In the genomic region with DNA sequence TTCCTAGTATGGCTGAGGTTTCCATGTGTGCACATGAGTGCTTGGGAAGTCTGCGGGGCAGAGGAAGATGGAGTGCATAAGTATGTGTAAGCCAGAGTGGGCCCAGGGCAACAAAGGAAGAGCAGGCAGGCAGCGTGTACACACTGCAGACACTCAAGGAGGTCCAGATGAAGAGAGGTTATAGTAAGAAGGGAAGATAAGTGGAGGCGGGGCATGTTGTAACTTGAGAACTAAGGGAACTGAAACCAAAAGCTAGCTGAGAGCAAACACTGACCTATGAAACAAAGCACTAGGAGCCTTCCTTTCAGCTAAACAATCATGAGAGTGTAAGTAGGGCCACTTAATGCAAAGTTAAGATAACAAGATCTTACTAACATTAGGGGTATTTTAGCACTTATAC, we compare ENCODE assay signal across 13 mouse cellular contexts.
DNase-seq lines count a peak whose midpoint lies in the region; ATAC-seq and TF ChIP-seq lines count a peak whose summit lies in the region.
"Had no signal": no experiment of that assay in that cellular context is flagged by ENCODE, and none has a peak within 500 bp of the region (broad histone marks: within the 10 kb centered on the region; RNA-seq: fewer than 3 reads in every experiment).

No protein-coding gene starts in this region.

- H3K4me1 ChIP-seq in kidney, postnatal 0 days (replicated peaks; ENCODE audit: insufficient read depth, low read length) = no peaks in the 10 kb centered on the region; the same call in 1 of the 2 replicates
- peaks cover 9% of the 10 kb centered on the region; the same call in 1 of the 2 replicates for H3K4me1 ChIP-seq in lung, embryonic 14.5 days (ENCODE audit: insufficient read depth)
- H3K4me1 ChIP-seq in stomach, embryonic 14.5 days (ENCODE audit: control insufficient read depth, insufficient read depth, low read length) = 0 out of 2 replicates have a peak, but pooled peaks cover 6% of the 10 kb centered on the region
- H3K4me1 ChIP-seq: liver, embryonic 13.5 days had no signal

- WGBS in kidney, postnatal 0 days = 45% methylated on average over 3 of the region's 3 CpGs
- WGBS in lung, embryonic 14.5 days = 16% methylated on average over 3 of the region's 3 CpGs
- WGBS in stomach, embryonic 14.5 days = 23% methylated on average over 3 of the region's 3 CpGs

- no peaks in the 10 kb centered on the region for H3K9me3 ChIP-seq in kidney, postnatal 0 days (replicated peaks; ENCODE audit: low read length)
- H3K9me3 ChIP-seq in lung, embryonic 14.5 days (ENCODE audit: low read depth, low read length) = no peaks in the 10 kb centered on the region
- no peaks in the 10 kb centered on the region for H3K9me3 ChIP-seq in stomach, embryonic 14.5 days (ENCODE audit: control insufficient read depth, low read depth, low read length)
- H3K9me3 ChIP-seq: liver, embryonic 13.5 days had no signal

- H3K27me3 ChIP-seq in kidney, postnatal 0 days (ENCODE audit: insufficient read depth, low read length) = no peaks in the 10 kb centered on the region
- no peaks in the 10 kb centered on the region for H3K27me3 ChIP-seq in lung, embryonic 14.5 days (ENCODE audit: insufficient read depth, low read length)
- H3K27me3 ChIP-seq in stomach, embryonic 14.5 days (ENCODE audit: control insufficient read depth, insufficient read depth, low read length) = no peaks in the 10 kb centered on the region
- H3K27me3 ChIP-seq: liver, embryonic 13.5 days had no signal

- H3K4me3 ChIP-seq in kidney, postnatal 0 days (replicated peaks; ENCODE audit: low read depth, low read length) = no peak overlapping the region
- no peak overlapping the region for H3K4me3 ChIP-seq in lung, embryonic 14.5 days (ENCODE audit: low read depth, low read length)
- no peak overlapping the region for H3K4me3 ChIP-seq in stomach, embryonic 14.5 days (ENCODE audit: low read depth, low read length)
- H3K4me3 ChIP-seq: liver, embryonic 13.5 days; myocyte had no signal

- DNase-seq in kidney, postnatal 0 days (ENCODE audit: low spot score) = peak; percentile 58
- no peak for DNase-seq in kidney, adult 8-10 months
- DNase-seq in lung, embryonic 14.5 days = peak; percentile 77
- DNase-seq in cerebellum, adult 11-12 months = no peak
- DNase-seq in thymus, postnatal 10 days (ENCODE audit: low spot score in 2 of 2) = no peak
- DNase-seq: liver, embryonic 13.5 days; thymus, adult 2 months had no signal

- no peak overlapping the region for H3K27ac ChIP-seq in kidney, postnatal 0 days
- peak overlapping the region; percentile 30; the same call in 1 of the 2 replicates for H3K27ac ChIP-seq in lung, embryonic 14.5 days (ENCODE audit: low read depth)
- H3K27ac ChIP-seq in stomach, embryonic 14.5 days (ENCODE audit: low read length) = no peak overlapping the region
- H3K27ac ChIP-seq: hindbrain, postnatal 0 days; liver, embryonic 13.5 days had no signal

- TF ChIP-seq CTCF in kidney, postnatal 0 days (IDR thresholded peaks at IDR 0.05; ENCODE audit: low read depth) = no peak
- no peak for TF ChIP-seq CTCF in lung, embryonic 14.5 days (IDR thresholded peaks at IDR 0.05; ENCODE audit: low read depth)

- no peak overlapping the region for H3K4me2 ChIP-seq in kidney, postnatal 0 days (ENCODE audit: low read length)
- H3K4me2 ChIP-seq in lung, embryonic 14.5 days = no peak overlapping the region
- H3K4me2 ChIP-seq in stomach, embryonic 14.5 days (replicated peaks; ENCODE audit: low read depth, low read length) = no peak overlapping the region
- H3K4me2 ChIP-seq: liver, embryonic 13.5 days had no signal

- H3K36me3 ChIP-seq in kidney, postnatal 0 days (ENCODE audit: insufficient read depth, low read length) = no peaks in the 10 kb centered on the region
- H3K36me3 ChIP-seq in lung, embryonic 14.5 days (ENCODE audit: insufficient read depth) = no peaks in the 10 kb centered on the region
- no peaks in the 10 kb centered on the region for H3K36me3 ChIP-seq in stomach, embryonic 14.5 days (ENCODE audit: control insufficient read depth, insufficient read depth, low read length)
- H3K36me3 ChIP-seq: liver, embryonic 13.5 days had no signal

- ATAC-seq in kidney, postnatal 0 days (replicated peaks; ENCODE audit: low FRiP score, low read depth) = no peak
- peak; percentile 81 for ATAC-seq in common myeloid progenitor, adult 5-6 weeks (replicated peaks; ENCODE audit: low read depth, poor library complexity, severe bottlenecking)
- ATAC-seq in lung, embryonic 14.5 days (ENCODE audit: insufficient read depth) = peak; percentile 88
- ATAC-seq in stomach, embryonic 14.5 days (ENCODE audit: insufficient number of reproducible peaks, insufficient read depth, low FRiP score, low read depth) = peak; percentile 59
- no peak for ATAC-seq in frontal cortex, adult (ENCODE audit: low TSS enrichment)
- ATAC-seq: activated CD4-positive, CD25-positive, alpha-beta regulatory T cell, adult 4 months; hindbrain, postnatal 0 days had no signal

- no peak overlapping the region for H3K9ac ChIP-seq in kidney, postnatal 0 days (ENCODE audit: low read depth, low read length)
- H3K9ac ChIP-seq in lung, embryonic 14.5 days = no peak overlapping the region
- H3K9ac ChIP-seq in stomach, embryonic 14.5 days (replicated peaks; ENCODE audit: low read depth, low read length) = no peak overlapping the region
- H3K9ac ChIP-seq: liver, embryonic 13.5 days had no signal

Comparison
In these comparisons a context has a peak if more than half of its experiments do, and no peak if none do; other contexts are left out.
1. DNase-seq: peak in kidney, postnatal 0 days (single experiment) and lung, embryonic 14.5 days (single experiment); none in kidney, adult 8-10 months (0 of 2), cerebellum, adult 11-12 months (single experiment) and thymus, postnatal 10 days (0 of 2).
2. ATAC-seq: peak in common myeloid progenitor, adult 5-6 weeks (single experiment), lung, embryonic 14.5 days (single experiment) and stomach, embryonic 14.5 days (single experiment); none in kidney, postnatal 0 days (single experiment) and frontal cortex, adult (single experiment).